Mouse (Mus musculus): ENCODE data around the gene Fam69b.
A peak's percentile ranks its signal among the peaks of the same experiment; 100 is the strongest.

The Fam69b gene

DNA sequence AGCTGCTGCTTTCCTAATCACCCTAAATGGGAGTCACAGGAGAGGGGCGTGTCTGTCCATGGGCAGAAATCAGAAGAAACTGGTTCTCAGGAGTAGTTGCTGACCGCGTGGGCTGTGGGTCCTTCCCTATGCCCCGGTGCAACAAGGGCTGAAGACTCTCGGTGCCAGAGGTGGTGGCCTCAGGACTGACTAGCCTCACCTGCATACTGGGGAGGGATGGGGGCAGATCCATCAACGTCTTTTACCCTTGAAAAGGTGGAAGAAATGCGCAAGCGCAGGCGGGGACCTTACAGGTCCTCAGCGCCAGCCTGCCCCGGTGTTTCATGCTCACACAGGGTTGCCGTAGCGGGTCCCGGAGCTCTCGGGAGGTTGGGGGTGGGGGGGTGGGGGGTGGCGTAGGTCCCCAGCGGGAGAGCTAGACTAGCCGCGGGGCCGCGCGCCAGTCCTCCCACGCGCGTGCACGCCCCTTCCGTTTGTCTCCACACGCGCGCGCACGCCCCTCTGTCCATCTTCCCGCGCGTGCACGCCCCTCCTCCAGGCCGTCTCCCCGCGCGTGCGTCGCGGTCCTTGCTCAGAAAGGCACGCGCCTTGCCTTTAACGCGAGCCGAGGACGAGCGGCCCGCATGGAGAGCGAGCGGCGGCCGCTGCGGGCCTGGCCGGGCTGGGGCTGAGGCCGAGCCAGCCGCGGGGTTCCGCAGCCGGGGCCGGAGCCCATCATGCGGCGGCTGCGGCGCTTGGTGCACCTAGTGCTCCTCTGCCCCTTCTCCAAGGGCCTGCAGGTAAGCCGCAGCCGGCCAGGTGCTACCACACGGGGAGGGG, at the start of gene Fam69b:
Gene Fam69b, plus strand, starts transcription at position 537 of the 819 bp plus-strand sequence.
- TF ChIP-seq GATA4 (IDR thresholded peaks at IDR 0.05; ENCODE audit: insufficient replicate concordance, low read length) = no peak

GRCm38 (mm10) chr2:26579714-26580113, 48.5 kb upstream of the Fam69b start, which contains the start of gene Egfl7:
Gene Egfl7, plus strand, starts transcription at chr2:26580014.
- TF ChIP-seq GATA4 (IDR thresholded peaks at IDR 0.05; ENCODE audit: insufficient replicate concordance, low read length) = no peak

DNA sequence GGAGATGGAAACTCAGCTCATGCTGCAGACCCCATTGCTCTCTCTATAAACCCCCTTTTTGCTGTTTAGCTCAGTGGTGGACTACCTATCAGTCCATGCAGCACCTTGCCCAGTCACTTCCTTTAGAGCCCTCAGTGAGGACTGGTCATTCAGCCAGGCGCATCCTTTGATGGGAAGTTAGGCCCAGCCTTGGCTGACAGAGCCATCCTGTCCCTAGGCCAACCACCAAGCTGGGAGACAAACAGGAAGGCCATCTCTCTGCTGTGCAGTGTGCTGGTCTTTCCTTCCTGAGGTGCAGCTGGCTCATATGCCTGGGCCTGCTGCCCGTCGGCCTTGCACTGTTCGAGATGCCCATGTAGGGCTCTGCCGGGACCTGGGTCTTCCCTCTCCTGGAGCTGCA, 47.5 kb upstream of the Fam69b start:
- peak; percentile 40; the same call in 1 of the 2 replicates for TF ChIP-seq GATA4 (IDR thresholded peaks at IDR 0.05; ENCODE audit: insufficient replicate concordance, low read length)

DNA sequence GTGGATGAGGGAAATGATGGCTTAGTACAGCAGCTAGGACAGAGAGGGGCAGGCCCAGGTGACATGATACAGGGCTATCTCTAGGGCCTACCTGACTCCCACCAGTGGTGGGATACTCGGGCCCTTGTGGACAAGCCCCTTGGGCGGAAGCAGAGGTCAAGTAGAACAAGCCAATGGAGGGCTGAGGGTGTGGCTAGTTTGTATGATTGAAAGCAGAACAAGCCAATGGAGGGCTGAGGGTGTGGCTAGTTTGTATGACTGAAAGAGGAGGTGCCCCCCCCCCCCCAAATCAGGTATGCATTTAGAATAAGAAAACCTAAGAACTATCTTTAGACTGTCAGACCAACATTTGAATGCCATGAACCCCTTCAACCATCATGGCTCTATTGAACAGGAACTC, 46.1 kb upstream of the Fam69b start:
- no peak for TF ChIP-seq GATA4 (IDR thresholded peaks at IDR 0.05; ENCODE audit: insufficient replicate concordance, low read length)

DNA sequence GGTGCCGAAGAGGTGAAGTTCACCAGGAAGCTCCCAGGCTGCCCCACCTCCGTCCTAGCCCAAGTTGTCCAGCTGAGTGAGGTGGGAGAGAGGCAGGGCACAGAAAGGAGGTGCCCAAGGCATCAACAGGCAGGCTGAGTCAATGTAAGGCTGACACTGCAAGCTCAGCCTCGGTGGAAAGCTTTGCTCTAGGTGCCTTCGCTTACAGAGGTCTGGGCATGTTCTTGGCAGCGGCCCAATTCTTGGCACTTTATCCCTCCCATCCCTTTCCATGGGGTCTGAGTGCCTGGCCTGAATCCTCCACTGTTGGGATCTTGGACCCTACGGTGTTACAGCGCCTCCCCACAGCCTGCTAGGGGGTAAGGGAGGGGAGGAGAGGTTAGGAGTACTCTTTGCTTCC, 45.5 kb upstream of the Fam69b start:
- no peak for TF ChIP-seq GATA4 (IDR thresholded peaks at IDR 0.05; ENCODE audit: insufficient replicate concordance, low read length)

DNA sequence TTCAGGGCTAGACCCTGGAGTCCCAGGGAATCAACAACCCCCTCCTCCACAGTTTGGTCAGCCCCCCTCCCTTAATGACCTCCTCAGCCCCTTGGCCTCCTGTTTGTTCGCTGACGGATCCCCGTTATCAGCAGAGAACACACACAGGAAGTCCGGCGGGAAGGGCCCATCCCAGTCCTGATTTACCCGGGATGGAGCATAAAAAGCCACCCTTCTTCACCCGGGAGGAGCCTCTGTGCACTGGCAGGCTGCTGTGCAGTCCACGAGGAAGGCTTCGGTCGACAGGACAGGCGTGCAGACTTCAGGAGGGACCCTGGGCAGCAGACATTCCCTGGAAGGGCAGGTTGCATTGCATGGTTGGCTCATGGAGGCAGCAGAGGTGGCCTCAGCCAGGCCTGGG, 44.6 kb upstream of the Fam69b start:
- TF ChIP-seq GATA4 (IDR thresholded peaks at IDR 0.05; ENCODE audit: insufficient replicate concordance, low read length) = peak; percentile 84; the same call in 1 of the 2 replicates

DNA sequence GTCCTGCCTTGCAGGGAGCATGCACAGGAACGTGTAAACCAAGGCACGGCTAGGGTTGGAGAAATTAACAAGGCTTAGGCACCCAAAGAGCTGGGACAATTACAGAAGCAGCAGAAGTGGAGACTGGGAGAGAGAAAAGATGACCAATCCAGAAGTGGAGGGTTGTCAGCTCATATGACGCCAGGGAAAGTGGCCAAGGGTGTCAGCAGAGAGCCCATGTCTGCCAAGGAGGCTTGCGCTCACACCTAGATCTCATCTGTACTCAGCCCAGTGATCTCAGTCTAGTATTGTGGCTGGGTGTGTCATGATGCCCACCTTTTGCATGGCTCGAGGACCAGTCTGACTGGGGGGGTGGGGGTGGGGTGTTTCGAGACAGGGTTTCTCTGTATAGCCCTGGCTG, 42.5 kb upstream of the Fam69b start:
- TF ChIP-seq GATA4 (IDR thresholded peaks at IDR 0.05; ENCODE audit: insufficient replicate concordance, low read length) = no peak

DNA sequence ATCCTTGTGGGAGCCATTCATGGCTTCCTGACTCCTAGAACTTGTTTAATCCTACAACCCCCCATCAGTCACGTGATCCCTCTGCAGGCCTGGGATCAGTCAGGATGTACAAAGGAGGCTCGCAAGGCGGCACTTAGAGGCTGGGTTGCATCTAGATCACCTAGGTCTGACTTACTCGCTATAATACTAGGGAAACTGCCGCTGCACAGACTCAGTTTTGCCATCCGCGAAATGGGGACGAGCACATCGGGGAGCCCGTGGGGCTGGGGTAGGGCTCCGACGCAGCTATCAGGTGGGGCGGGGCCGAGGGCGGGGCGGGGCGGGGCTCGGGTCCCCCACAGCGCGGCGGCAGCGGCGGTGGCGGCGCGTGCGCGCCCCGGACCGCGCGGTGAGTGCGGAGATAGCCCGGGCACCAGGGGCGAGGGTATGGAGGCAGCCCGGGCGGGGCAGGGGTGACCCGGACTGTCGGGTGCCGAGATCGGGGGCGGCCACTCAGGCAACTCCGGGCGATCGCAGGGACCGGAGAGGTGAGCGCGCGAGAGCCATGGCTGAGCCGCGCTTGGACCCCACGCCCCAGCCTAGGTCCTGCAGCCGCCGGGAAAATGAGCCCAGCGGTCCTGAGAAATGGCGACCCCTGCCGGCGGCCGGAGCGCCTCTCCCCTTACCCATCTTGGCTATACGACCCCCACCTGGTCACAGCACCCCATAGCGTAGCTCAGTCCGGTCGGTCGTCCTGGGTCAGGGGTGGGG, 41.8 kb upstream of the Fam69b start, which contains the start of gene Gm20532:
Gene Gm20532, plus strand, starts transcription at position 346 of the 750 bp plus-strand sequence.
- TF ChIP-seq GATA4 (IDR thresholded peaks at IDR 0.05; ENCODE audit: insufficient replicate concordance, low read length) = no peak

DNA sequence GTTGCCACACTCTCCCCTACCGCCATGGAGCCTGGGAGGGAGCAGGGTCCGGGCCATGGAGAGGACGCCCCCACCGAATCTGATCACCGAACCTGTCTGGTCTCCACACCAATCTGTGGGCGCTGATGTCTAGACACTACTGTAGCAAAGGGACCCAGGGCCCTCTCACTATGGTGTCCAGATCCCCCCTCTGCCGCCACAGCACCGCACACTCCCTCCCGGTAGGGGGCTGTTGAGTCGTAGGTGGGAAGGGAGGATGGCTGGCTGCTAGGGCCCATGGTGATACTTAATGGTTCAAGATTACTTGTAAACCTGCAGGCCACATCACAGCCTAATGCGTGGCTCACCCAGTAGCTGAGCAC, 41.2 kb upstream of the Fam69b start:
- no peak for TF ChIP-seq GATA4 (IDR thresholded peaks at IDR 0.05; ENCODE audit: insufficient replicate concordance, low read length)

DNA sequence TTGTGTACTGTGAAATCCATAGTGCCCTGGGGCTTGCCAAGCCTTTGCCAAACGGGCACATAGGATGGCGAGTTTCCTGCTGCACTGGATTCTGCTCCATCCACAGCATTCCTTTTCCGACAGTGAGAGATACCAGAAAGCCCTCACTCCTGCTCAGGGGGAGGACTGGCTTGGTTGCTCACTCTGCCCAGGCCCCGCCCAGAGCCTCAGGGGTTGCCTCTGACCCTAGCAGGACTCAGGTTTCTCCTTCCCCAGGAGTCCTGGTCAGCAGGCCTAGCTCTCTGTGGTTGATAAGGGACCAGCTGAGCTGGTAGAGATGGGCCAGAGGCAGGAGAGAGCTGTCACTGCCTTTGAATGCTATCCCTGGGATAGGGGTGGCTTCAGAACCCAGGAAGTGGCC, 39.7 kb upstream of the Fam69b start:
- no peak for TF ChIP-seq GATA4 (IDR thresholded peaks at IDR 0.05; ENCODE audit: insufficient replicate concordance, low read length)

GRCm38 (mm10) chr2:26589284-26589683, 39.0 kb upstream of the Fam69b start:
- no peak for TF ChIP-seq GATA4 (IDR thresholded peaks at IDR 0.05; ENCODE audit: insufficient replicate concordance, low read length)

DNA sequence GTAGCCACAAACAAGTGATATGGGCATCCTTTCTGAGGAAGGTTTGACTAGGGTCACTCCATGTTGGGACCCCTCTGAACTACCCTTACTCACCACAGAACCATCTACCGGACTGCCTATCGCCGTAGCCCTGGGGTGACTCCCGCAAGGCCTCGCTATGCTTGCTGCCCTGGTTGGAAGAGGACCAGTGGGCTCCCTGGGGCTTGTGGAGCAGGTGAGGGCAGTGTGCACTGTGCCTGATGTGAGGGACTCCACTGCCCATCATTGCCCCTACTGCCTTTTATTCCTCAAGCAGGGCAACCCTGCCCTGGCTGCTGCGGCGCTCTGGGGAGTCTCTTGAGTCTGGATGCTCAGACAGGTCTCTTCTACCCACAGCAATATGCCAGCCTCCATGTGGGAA, 38.0 kb upstream of the Fam69b start:
- TF ChIP-seq GATA4 (IDR thresholded peaks at IDR 0.05; ENCODE audit: insufficient replicate concordance, low read length) = no peak

- no peak for TF ChIP-seq GATA4 (IDR thresholded peaks at IDR 0.05; ENCODE audit: insufficient replicate concordance, low read length)
These were observed 37.3 kb upstream of the Fam69b start for GRCm38 (mm10) chr2:26590962-26591361.

- no peak for TF ChIP-seq GATA4 (IDR thresholded peaks at IDR 0.05; ENCODE audit: insufficient replicate concordance, low read length)
These were observed 36.8 kb upstream of the Fam69b start for GRCm38 (mm10) chr2:26591416-26591815.

DNA sequence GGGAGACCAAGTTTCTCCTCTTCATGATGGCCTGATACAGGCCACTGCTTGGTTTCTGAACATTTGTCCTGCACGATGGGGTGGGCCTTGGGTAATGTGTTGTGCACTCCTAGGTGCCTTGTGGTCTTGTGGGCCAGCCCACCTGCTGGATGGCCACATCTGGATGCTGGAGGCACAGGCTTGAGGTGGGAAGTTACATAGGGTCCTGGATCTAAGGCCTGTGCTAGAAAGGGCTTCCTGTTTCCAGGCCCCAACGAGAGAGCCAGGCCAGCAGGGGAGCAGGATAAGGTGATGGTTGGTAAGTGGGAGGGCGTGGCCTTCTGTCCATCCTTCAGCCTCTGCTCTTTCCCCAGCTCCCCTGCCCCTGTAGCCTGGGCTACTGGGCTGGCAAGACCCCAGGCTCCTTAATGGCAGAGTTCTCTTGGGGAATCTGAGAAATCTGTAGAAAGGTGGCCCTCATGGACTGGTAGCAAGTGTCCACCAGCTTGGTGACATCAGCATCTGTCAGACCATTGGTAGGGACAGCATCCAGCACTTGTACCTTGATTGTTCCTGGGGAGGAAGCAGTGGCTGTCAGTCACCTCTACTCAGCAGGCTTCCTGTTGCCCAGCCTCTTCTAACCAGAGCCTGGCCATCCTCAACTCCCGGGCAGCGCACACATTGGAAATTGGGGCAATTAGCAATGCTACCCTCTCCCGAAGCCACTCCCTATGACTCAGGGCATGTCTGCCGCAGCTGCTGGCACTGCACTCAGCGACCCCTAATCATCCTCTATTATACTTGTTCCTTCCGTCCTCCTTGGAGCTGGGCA, 34.8 kb upstream of the Fam69b start:
- TF ChIP-seq GATA4 (IDR thresholded peaks at IDR 0.05; ENCODE audit: insufficient replicate concordance, low read length) = no peak
